8 mouse cellular contexts compared by ENCODE assay signal in the genomic region with DNA sequence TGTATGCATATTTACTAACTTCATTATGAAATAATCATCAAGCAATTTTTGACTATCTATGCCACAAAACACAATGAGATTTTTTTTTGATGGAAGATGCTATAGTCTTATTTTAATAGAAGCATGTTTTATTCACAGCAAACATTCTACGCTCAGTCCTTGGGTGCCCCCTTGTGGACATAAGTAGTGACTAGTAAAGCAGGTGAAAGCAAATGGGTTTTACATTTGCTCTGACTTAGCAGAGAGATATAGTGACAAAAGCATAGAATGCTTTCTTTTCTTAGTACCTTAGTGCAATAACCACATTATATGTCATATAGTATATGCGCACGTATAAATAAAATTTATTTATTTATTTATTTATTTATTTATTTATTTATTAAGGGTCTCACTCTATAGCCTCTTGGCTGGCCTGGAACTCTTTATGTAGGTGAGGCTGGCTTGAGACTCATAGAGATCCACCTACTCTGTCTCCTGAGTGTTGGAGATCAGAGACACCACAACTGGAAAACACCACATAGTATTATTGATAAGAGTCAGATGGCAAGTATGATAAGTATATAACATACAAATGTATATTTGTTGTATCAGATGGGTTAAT.
A peak's percentile ranks its signal among the peaks of the same experiment; 100 is the strongest.
DNase-seq lines count a peak whose midpoint lies in the region; ATAC-seq and TF ChIP-seq lines count a peak whose summit lies in the region.

No protein-coding gene starts in this region.

- no peak; the same call in 1 of the 2 replicates for TF ChIP-seq CTCF in kidney, adult 2 months (conservative IDR thresholded peaks at IDR 0.05; ENCODE audit: insufficient read depth, insufficient read length, low read depth, low read length)
- TF ChIP-seq CTCF in midbrain, postnatal 0 days (IDR thresholded peaks at IDR 0.05) = peak; percentile 97

- H3K27me3 ChIP-seq in heart, embryonic 10.5 days (ENCODE audit: insufficient read depth, poor library complexity, severe bottlenecking) = no peaks in the 10 kb centered on the region
- H3K27me3 ChIP-seq in kidney, adult 2 months (replicated peaks; ENCODE audit: control insufficient read depth, insufficient read depth, low read length) = no peaks in the 10 kb centered on the region
- no peaks in the 10 kb centered on the region for H3K27me3 ChIP-seq in midbrain, postnatal 0 days (ENCODE audit: insufficient read depth, low read length)

- H3K4me2 ChIP-seq in midbrain, postnatal 0 days (ENCODE audit: low read depth, low read length, poor library complexity, severe bottlenecking) = no peak overlapping the region

- no peak for ATAC-seq in midbrain, postnatal 0 days (ENCODE audit: low FRiP score)

- H3K27ac ChIP-seq in heart, embryonic 10.5 days = no peak overlapping the region
- no peak overlapping the region for H3K27ac ChIP-seq in kidney, adult 2 months (ENCODE audit: insufficient read depth, low read depth, low read length)
- no peak overlapping the region for H3K27ac ChIP-seq in midbrain, postnatal 0 days (ENCODE audit: low read depth, low read length)

- WGBS in heart, embryonic 10.5 days = 21% methylated on average over 3 of the region's 3 CpGs
- 18% methylated on average over 3 of the region's 3 CpGs for WGBS in kidney, adult 2 months
- 24% methylated on average over 3 of the region's 3 CpGs for WGBS in midbrain, postnatal 0 days

- peak; percentile 78 to 88 for DNase-seq in heart, postnatal 10 days
- DNase-seq in heart, embryonic 10.5 days (ENCODE audit: low spot score) = no peak
- DNase-seq in cerebellum, postnatal 10 days = peak; percentile 89 to 92
- DNase-seq in frontal cortex, postnatal 25 days (ENCODE audit: low spot score in 2 of 2) = peak; percentile 43 to 70
- DNase-seq in kidney, adult 2 months = peak; percentile 75
- DNase-seq in left cerebral cortex, postnatal 25 days (ENCODE audit: low spot score in 2 of 2) = peak; percentile 84 to 90
- DNase-seq in midbrain, postnatal 0 days (ENCODE audit: low spot score) = peak; percentile 92
- peak; percentile 27 for DNase-seq in testis, postnatal 14 days (ENCODE audit: low spot score)

- intact Hi-C loops in heart, postnatal 10 days (cut with DNase I) = loop anchor here (1.0 to 5.0 kb wide), 3 partner anchors 326 to 1532 kb away; no protein-coding TSS in a partner anchor
- intact Hi-C loops in left cerebral cortex, postnatal 25 days (cut with DNase I) = loop anchor here (5.0 kb wide), 1 partner anchor 1527 kb away; a partner anchor contains a TSS

- no peak for TF ChIP-seq POLR2A in kidney, adult 2 months (IDR thresholded peaks at IDR 0.05; ENCODE audit: low read depth, low read length)

- no peaks in the 10 kb centered on the region for H3K4me1 ChIP-seq in heart, embryonic 10.5 days
- no peaks in the 10 kb centered on the region for H3K4me1 ChIP-seq in kidney, adult 2 months (ENCODE audit: control insufficient read depth, insufficient read depth, low read length)
- no peaks in the 10 kb centered on the region for H3K4me1 ChIP-seq in midbrain, postnatal 0 days (ENCODE audit: insufficient read depth, low read length)

- H3K9me3 ChIP-seq in heart, embryonic 10.5 days = no peaks in the 10 kb centered on the region
- no peaks in the 10 kb centered on the region for H3K9me3 ChIP-seq in midbrain, postnatal 0 days (ENCODE audit: low read length)

- no peak overlapping the region for H3K9ac ChIP-seq in midbrain, postnatal 0 days (replicated peaks; ENCODE audit: low read length, poor library complexity, severe bottlenecking)

- H3K36me3 ChIP-seq in heart, embryonic 10.5 days = no peaks in the 10 kb centered on the region
- H3K36me3 ChIP-seq in kidney, adult 2 months (ENCODE audit: control insufficient read depth, insufficient read depth, low read length) = no peaks in the 10 kb centered on the region
- no peaks in the 10 kb centered on the region for H3K36me3 ChIP-seq in midbrain, postnatal 0 days (ENCODE audit: insufficient read depth, low read length)

- no peak overlapping the region for H3K4me3 ChIP-seq in heart, embryonic 10.5 days
- no peak overlapping the region for H3K4me3 ChIP-seq in kidney, adult 2 months (ENCODE audit: insufficient read depth, low read depth, low read length)
- H3K4me3 ChIP-seq in midbrain, postnatal 0 days (ENCODE audit: low read depth, low read length) = no peak overlapping the region
